Mouse (Mus musculus) spleen, adult 18-20 months (tissue): ENCODE results near the gene Mon2.
"Not testable (repeated sequence)": the region's sequence is repeated elsewhere in the genome, so short reads cannot be mapped to it uniquely, and the experiment has no call there.

Experiments used
- DNase-seq, 2 experiments: peaks; one replicate each; pipeline ENCODE4 v3.0.0; 2022; ENCODE audit warnings: mixed read lengths in 2 of 2

The Mon2 gene

GRCm38 (mm10) chr10:123057082-123057481 lies 19.2 kb downstream of the Mon2 start:
- DNase-seq: no peak

GRCm38 (mm10) chr10:123056463-123056862 lies 19.8 kb downstream of the Mon2 start:
- DNase-seq: no peak

- DNase-seq: no peak
Measured at GRCm38 (mm10) chr10:123055205-123056000, 20.9 kb downstream of the Mon2 start.

GRCm38 (mm10) chr10:123053557-123053956 lies 22.7 kb downstream of the Mon2 start:
- no peak for DNase-seq

GRCm38 (mm10) chr10:123052021-123052420 lies 24.3 kb downstream of the Mon2 start:
- DNase-seq: no peak

GRCm38 (mm10) chr10:123048730-123049129 lies 27.6 kb downstream of the Mon2 start:
- no peak for DNase-seq

- DNase-seq: no peak
Measured at GRCm38 (mm10) chr10:123039936-123040335, 36.4 kb downstream of the Mon2 start.

- DNase-seq: no peak
Measured at GRCm38 (mm10) chr10:123032078-123032646, 44.1 kb downstream of the Mon2 start.

GRCm38 (mm10) chr10:123031449-123031848 lies 44.9 kb downstream of the Mon2 start:
- DNase-seq: no peak

- DNase-seq: no peak
Measured at GRCm38 (mm10) chr10:123030589-123030988, 45.7 kb downstream of the Mon2 start.

- DNase-seq: no peak
Measured at GRCm38 (mm10) chr10:123028949-123029348, 47.4 kb downstream of the Mon2 start.

GRCm38 (mm10) chr10:123026736-123027135 lies 49.6 kb downstream of the Mon2 start:
- not testable (repeated sequence) for DNase-seq

- DNase-seq: no peak
Measured at GRCm38 (mm10) chr10:123013435-123013834, 62.9 kb downstream of the Mon2 start.

- no peak for DNase-seq
Measured at GRCm38 (mm10) chr10:123011421-123011820, 64.9 kb downstream of the Mon2 start.

- no peak for DNase-seq
Measured at GRCm38 (mm10) chr10:123005237-123006185, 70.8 kb downstream of the Mon2 start.

- no peak for DNase-seq
Measured at GRCm38 (mm10) chr10:123004475-123005236, 71.6 kb downstream of the Mon2 start.

GRCm38 (mm10) chr10:123001985-123002384 lies 74.3 kb downstream of the Mon2 start:
- no peak for DNase-seq

- no peak for DNase-seq
Measured at GRCm38 (mm10) chr10:123001363-123001762, 74.9 kb downstream of the Mon2 start.

GRCm38 (mm10) chr10:122999356-122999755 lies 76.9 kb downstream of the Mon2 start:
- no peak for DNase-seq

- DNase-seq: no peak
Measured at GRCm38 (mm10) chr10:122997852-122998251, 78.5 kb downstream of the Mon2 start.

- no peak for DNase-seq
Measured at GRCm38 (mm10) chr10:122994402-122995107, 81.8 kb downstream of the Mon2 start.

GRCm38 (mm10) chr10:122991648-122992047 lies 84.7 kb downstream of the Mon2 start:
- no peak for DNase-seq
